Mouse (Mus musculus): ENCODE measurements around the gene Ccr6.
A peak's percentile ranks its signal among the peaks of the same experiment; 100 is the strongest.

Gene Ccr6

GRCm38 (mm10) chr17:8283526-8284253 lies 47.8 kb downstream of the Ccr6 start:
- peak; percentile 93 for DNase-seq (ENCODE audit: low read depth, low spot score)

- peak; percentile 8 for DNase-seq (ENCODE audit: low read depth, low spot score)
Observed at GRCm38 (mm10) chr17:8284254-8284661, 48.4 kb downstream of the Ccr6 start.

DNA sequence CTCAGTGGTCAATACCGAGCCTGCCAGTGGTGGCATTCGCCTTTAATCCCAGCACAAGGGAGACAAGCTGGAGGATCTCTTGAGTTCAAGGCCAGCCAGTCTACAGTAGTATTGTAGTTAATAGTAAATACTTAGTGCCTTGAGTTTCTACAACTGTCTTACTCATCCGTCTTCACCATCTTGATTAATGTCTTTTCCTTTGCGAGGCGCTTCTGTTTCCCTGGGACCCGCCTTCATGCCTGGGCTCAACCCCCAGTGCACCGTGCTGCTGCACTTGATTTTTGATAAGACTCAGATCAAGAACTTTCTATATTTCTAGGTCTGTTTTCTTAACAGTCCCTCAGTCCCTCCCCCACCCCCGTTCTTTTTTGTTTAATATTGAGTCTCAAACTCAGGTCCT lies 49.2 kb downstream of the Ccr6 start:
- DNase-seq (ENCODE audit: low read depth, low spot score): peak; percentile 87

DNA sequence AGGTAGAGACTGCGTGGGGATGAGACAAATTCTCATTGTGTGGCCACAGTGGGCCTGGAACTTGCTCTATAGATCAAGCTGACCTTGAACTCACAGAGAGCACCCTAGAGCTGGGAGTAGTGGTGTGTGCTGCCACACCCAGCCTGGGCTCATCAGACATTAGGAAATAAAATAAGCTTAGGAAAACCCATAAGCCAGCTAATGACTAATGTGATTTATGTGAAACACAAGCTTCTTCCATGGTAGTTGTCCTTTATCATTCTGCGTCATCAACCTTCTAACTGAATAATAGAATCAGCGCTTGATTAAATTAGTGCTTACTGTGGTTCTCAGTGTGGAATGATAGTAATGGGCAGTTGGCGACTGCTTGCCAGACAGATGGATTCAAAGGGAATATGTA lies 51.1 kb downstream of the Ccr6 start:
- DNase-seq (ENCODE audit: low read depth, low spot score): no peak

- no peak for DNase-seq (ENCODE audit: low read depth, low spot score)
Observed at GRCm38 (mm10) chr17:8289993-8290679, 54.3 kb downstream of the Ccr6 start.

DNA sequence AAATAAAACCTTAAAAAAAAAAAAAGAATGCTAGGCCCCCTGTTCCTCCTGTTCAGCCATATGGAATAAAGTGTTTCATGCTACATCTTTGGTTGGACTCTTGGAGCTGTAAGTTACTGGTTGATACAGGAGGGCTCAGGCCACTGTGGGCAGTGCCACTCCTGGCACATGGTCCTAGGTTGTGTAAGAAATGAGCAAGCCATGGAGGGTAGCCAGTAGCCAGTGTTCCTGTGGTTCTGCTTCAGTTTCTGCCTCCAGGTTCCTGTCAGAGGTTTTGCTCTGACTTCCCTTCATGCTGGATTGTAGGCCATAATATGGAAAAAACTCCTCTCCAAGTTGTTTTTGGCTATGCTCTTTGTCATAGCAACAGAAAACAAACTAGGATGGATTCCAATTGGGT lies 54.9 kb downstream of the Ccr6 start:
- no peak for DNase-seq (ENCODE audit: low read depth, low spot score)

GRCm38 (mm10) chr17:8295825-8296224 lies 60.0 kb downstream of the Ccr6 start:
- peak; percentile 32 for DNase-seq (ENCODE audit: low read depth, low spot score)

DNA sequence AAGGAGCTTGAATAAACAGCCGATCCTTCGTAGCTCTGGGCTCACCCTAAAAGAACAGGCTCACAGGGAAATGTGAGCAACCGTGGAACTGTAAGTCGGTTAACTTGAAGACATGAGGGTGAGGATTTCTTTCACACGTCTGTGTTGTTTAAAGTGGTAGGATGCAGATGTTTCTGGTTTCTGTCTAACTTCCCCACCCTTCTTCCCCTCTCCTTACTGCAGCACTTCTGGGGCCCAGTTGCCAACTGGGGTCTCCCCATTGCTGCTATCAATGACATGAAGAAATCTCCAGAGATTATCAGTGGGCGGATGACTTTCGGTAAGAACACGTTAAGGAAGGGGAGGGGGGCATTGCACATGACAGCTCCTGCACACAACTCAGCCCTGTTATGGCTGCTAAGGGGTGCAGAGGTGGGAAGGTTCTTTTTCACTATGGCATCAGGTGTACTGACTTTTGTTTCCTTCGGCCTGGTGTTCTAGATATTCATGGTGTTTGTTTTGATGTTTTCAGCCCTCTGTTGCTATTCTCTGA lies 60.5 kb downstream of the Ccr6 start:
- DNase-seq (ENCODE audit: low read depth, low spot score): no peak

DNA sequence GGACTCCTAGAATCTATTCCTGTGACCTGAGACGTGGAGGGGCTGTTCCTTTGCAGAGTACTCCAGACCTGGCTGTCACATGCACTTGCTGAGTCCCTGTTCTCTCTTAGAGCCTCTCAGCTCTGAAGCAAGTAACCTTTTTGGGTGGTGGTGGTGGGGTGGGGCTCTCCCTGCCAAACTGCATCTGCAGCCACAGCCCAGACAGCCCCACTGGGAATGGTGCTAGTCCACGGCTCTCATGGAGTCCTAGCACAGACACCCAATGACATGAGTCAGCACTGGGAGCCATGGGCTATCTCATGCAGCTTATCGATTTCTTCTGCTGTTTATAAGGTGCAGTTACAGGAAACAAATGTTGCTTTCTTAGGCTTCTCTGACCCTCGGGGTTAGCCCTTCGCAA lies 61.9 kb downstream of the Ccr6 start:
- no peak for DNase-seq (ENCODE audit: low read depth, low spot score)

DNA sequence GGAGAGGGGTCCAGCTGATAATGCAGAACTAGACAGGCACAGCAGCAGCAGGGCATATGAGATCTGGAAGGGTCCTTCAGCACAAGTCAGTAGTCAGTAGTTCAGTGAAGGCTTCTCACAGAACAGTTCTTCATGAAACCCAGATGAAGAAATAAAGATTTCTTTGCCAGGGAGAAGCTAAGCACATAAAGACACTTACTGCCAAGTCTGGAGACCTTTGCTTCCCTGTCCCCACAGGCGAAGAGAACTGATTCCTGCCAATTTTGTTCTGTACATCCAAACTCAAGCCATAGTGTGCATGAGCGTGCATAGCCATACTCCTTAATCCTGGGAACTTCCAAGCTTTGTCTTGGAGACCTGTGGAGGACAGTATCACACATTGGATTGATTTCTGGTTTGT lies 62.4 kb downstream of the Ccr6 start:
- DNase-seq (ENCODE audit: low read depth, low spot score): no peak

- DNase-seq (ENCODE audit: low read depth, low spot score): no peak
Observed at GRCm38 (mm10) chr17:8299524-8299923, 63.7 kb downstream of the Ccr6 start.

DNA sequence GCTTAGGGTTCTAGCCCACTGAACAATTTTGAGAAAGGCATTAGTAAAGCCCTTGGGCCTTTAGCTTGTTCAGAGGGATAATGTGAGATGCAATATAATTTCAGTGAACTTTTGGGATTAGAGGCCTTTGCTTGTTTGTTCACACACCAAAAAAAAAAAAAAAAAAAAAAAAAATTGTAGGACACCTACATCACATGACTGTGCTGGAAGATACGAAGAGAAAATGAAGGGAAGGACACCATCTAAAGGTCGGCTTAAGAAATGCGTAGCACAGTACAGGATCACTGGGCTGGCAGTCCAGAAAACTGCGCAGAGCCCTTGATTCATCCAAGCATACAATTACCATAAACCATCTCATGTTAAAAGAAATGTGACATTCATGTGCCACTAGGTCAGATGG lies 65.7 kb downstream of the Ccr6 start:
- DNase-seq (ENCODE audit: low read depth, low spot score): no peak

GRCm38 (mm10) chr17:8302772-8303438 lies 67.1 kb downstream of the Ccr6 start:
- no peak for DNase-seq (ENCODE audit: low read depth, low spot score)

DNA sequence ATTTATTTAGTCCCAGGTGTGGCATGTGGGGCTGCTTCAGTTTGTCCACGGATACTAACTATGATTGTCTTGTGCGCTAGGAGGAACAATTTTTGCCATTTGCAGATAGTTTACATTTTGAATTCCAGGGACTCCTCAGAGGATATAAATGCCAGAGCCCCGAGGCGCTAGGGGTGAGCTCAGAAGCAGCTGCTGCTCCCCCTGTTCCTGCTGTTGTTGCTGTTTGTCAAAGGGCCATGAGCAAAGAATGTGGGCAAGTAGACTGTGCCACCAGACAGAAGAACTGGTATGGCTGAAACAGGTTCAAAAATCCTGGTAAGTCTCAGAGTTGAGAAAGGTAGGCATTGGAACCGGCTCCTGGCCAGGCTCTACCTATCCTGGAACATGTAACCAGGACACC lies 67.8 kb downstream of the Ccr6 start:
- no peak for DNase-seq (ENCODE audit: low read depth, low spot score)

- peak; percentile 91 for DNase-seq (ENCODE audit: low read depth, low spot score)
Observed at GRCm38 (mm10) chr17:8305801-8306200, 70.0 kb downstream of the Ccr6 start.

Data from 3T3-L1 (cell line).